Mouse (Mus musculus): ENCODE measurements around the gene Sema6d.

DNA sequence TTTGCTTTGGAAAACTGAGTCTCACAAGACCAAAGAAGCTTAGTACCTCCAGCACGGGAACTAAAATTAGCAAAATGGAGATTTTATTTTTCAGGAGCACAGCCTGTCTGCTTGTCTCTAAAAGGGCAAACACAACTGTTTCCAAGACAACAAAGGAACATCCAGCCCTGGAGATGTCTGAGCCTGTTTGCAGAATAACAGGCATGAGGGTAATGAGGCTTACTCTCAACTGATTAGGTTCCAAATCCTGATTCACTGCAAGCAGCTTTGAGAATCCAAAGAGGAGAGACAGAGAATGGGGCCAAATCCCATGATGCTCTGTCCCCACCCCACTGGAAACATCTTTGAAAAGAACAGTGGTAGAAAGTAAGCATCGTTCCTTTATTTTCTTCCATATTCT lies 440.7 kb downstream of the Sema6d start:
- TF ChIP-seq CTCF (IDR thresholded peaks at IDR 0.05; ENCODE audit: low read depth, low read length) (no peak), TAL1 (conservative IDR thresholded peaks at IDR 0.05; ENCODE audit: low read depth, low read length) (no peak)
